22 mouse cellular contexts compared by ENCODE assay signal in genomic region chr19:14740936-14741335, GRCm38 (mm10).
DNase-seq lines count a peak whose midpoint lies in the region; ATAC-seq lines count a peak whose summit lies in the region.
"Had no signal": no experiment of that assay in that cellular context is flagged by ENCODE, and none has a peak within 500 bp of the region (broad histone marks: within the 10 kb centered on the region; RNA-seq: fewer than 3 reads in every experiment).

No protein-coding gene starts in this region.

- H3K4me2 ChIP-seq in intestine, embryonic 15.5 days (replicated peaks) = no peak overlapping the region
- no peak overlapping the region for H3K4me2 ChIP-seq in intestine, embryonic 16.5 days (ENCODE audit: low read depth, low read length)
- H3K4me2 ChIP-seq: embryonic facial prominence, embryonic 12.5 days; forebrain, embryonic 13.5 days; forebrain, embryonic 15.5 days had no signal

- H3K9me3 ChIP-seq in intestine, embryonic 15.5 days = no peaks in the 10 kb centered on the region
- H3K9me3 ChIP-seq in intestine, embryonic 16.5 days (ENCODE audit: control insufficient read depth, low read length) = no peaks in the 10 kb centered on the region
- H3K9me3 ChIP-seq: embryonic facial prominence, embryonic 10.5 days; embryonic facial prominence, embryonic 12.5 days; forebrain, embryonic 13.5 days; forebrain, embryonic 15.5 days; G1E had no signal

- no peaks in the 10 kb centered on the region for H3K27me3 ChIP-seq in intestine, embryonic 15.5 days (replicated peaks)
- no peaks in the 10 kb centered on the region for H3K27me3 ChIP-seq in intestine, embryonic 16.5 days (replicated peaks; ENCODE audit: control insufficient read depth, insufficient read depth, low read length)
- H3K27me3 ChIP-seq: CH12.LX; embryonic facial prominence, embryonic 12.5 days; forebrain, embryonic 13.5 days; forebrain, embryonic 15.5 days had no signal

- H3K4me1 ChIP-seq in intestine, embryonic 15.5 days (replicated peaks) = no peaks in the 10 kb centered on the region
- H3K4me1 ChIP-seq in intestine, embryonic 16.5 days (ENCODE audit: control insufficient read depth, insufficient read depth, low read length) = no peaks in the 10 kb centered on the region
- H3K4me1 ChIP-seq: forebrain, embryonic 13.5 days; forebrain, embryonic 15.5 days had no signal

- H3K9ac ChIP-seq in intestine, embryonic 15.5 days = no peak overlapping the region
- no peak overlapping the region for H3K9ac ChIP-seq in intestine, embryonic 16.5 days (ENCODE audit: low read depth, low read length)
- H3K9ac ChIP-seq: embryonic facial prominence, embryonic 12.5 days; forebrain, embryonic 13.5 days; forebrain, embryonic 15.5 days had no signal

- H3K27ac ChIP-seq in intestine, embryonic 15.5 days = no peak overlapping the region
- H3K27ac ChIP-seq in intestine, embryonic 16.5 days (ENCODE audit: low read length) = no peak overlapping the region
- H3K27ac ChIP-seq: embryonic facial prominence, embryonic 10.5 days; embryonic facial prominence, embryonic 12.5 days; forebrain, embryonic 13.5 days; forebrain, embryonic 15.5 days had no signal

- no peaks in the 10 kb centered on the region for H3K36me3 ChIP-seq in intestine, embryonic 15.5 days
- H3K36me3 ChIP-seq in intestine, embryonic 16.5 days (ENCODE audit: control insufficient read depth, insufficient read depth, low read length) = no peaks in the 10 kb centered on the region
- H3K36me3 ChIP-seq: embryonic facial prominence, embryonic 10.5 days; embryonic facial prominence, embryonic 12.5 days; forebrain, embryonic 15.5 days; G1E had no signal

- peak; percentile 68 for ATAC-seq in intestine, embryonic 15.5 days
- ATAC-seq in intestine, embryonic 16.5 days = peak; percentile 78
- ATAC-seq: activated CD4-positive, CD25-positive, alpha-beta regulatory T cell, adult 4 months; CD4-positive, CD25-positive, alpha-beta regulatory T cell, adult 4 months; forebrain, embryonic 13.5 days; forebrain, embryonic 15.5 days; Patski had no signal

- peak; percentile 8 for DNase-seq in large intestine, adult 2 months (ENCODE audit: low read depth, low spot score)
- no peak for DNase-seq in B cell, adult 2 months
- no peak for DNase-seq in layer of hippocampus, postnatal 25 days (ENCODE audit: extremely low spot score in 1 of 2, low spot score in 1 of 2)
- DNase-seq: adrenal gland, adult 8-10 months; adrenal gland, postnatal 14 days; adrenal gland, postnatal 36 days; cerebellum, adult 11-12 months; cerebellum, adult 2 months; cerebellum, adult 9-10 months; cerebellum, postnatal 10 days; cerebellum, postnatal 25 days had no signal

- WGBS in intestine, embryonic 15.5 days = 52% methylated on average over 1 of the region's 1 CpGs
- 63% methylated on average over 1 of the region's 1 CpGs for WGBS in intestine, embryonic 16.5 days
- WGBS in large intestine, adult 2 months = 34% methylated on average over 1 of the region's 1 CpGs

- no peak overlapping the region for H3K4me3 ChIP-seq in intestine, embryonic 15.5 days (replicated peaks)
- no peak overlapping the region for H3K4me3 ChIP-seq in intestine, embryonic 16.5 days (ENCODE audit: low read length)
- H3K4me3 ChIP-seq: embryonic facial prominence, embryonic 10.5 days; embryonic facial prominence, embryonic 12.5 days; forebrain, embryonic 13.5 days; forebrain, embryonic 15.5 days had no signal
